8 mouse cellular contexts compared by ENCODE assay signal in the genomic region with DNA sequence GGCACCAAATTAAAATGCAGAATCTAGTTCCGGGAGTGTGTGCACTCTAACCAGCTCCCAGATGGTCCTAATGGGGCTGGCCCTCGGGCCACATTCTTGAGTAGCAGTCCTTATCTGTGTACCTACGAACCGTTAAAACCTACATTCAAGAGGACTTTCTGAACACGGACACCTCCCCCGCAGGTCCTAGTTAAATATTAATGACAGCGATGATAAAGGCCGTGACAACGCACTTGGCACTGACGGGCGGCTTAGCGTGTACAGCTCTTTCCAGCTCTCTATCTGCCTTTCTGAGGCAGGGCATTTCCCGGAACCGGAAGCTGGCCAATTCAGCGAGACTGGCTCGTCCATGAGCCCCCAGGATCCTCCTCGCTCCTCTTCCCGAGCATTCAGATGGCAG. TPM values are rescaled to one million over a fixed set of nuclear protein-coding genes. Genes with fewer than 3 reads are reported as not detected.
DNase-seq lines count a peak whose midpoint lies in the region; ATAC-seq and TF ChIP-seq lines count a peak whose summit lies in the region.

No protein-coding gene starts in this region.

- TF ChIP-seq CTCF in heart, adult 2 months (IDR thresholded peaks at IDR 0.05) = no peak

- no peak for TF ChIP-seq POLR2A in heart, adult 2 months (IDR thresholded peaks at IDR 0.05; ENCODE audit: insufficient read depth, low read depth, low read length)

- H3K36me3 ChIP-seq in heart, adult 2 months (ENCODE audit: control insufficient read depth, insufficient read depth, low read length) = no peaks in the 10 kb centered on the region
- H3K36me3 ChIP-seq in kidney, embryonic 15.5 days = no peaks in the 10 kb centered on the region

- H3K4me2 ChIP-seq in kidney, embryonic 15.5 days = peak overlapping the region; percentile 45

- TF ChIP-seq EP300 in heart, adult 2 months (IDR thresholded peaks at IDR 0.05; ENCODE audit: insufficient read depth, low read depth, low read length) = no peak

- H3K9ac ChIP-seq in heart, adult 2 months (ENCODE audit: low read depth, low read length) = no peak overlapping the region
- no peak overlapping the region for H3K9ac ChIP-seq in kidney, embryonic 15.5 days

- no peaks in the 10 kb centered on the region for H3K4me1 ChIP-seq in heart, adult 2 months (ENCODE audit: control insufficient read depth, insufficient read depth, low read length)
- peaks cover 7% of the 10 kb centered on the region; the same call in 1 of the 2 replicates for H3K4me1 ChIP-seq in kidney, embryonic 15.5 days

- H3K27me3 ChIP-seq in heart, adult 2 months (ENCODE audit: control insufficient read depth, insufficient read depth, low read length) = no peaks in the 10 kb centered on the region
- H3K27me3 ChIP-seq in kidney, embryonic 15.5 days = no peaks in the 10 kb centered on the region

- DNase-seq in ZHBTc4 (ENCODE audit: low read depth, low spot score) (peak; percentile 34), adipocyte (ENCODE audit: low spot score) (no peak)
- DNase-seq in heart, adult 2 months = peak; percentile 48 to 53
- peak; percentile 35 for DNase-seq in lung, postnatal 14 days
- DNase-seq in right cerebral cortex, adult 18-20 months = no peak
- DNase-seq in layer of hippocampus, adult 8-10 months (ENCODE audit: low spot score in 2 of 2) = no peak
- DNase-seq in Muller cell, postnatal 12 days (ENCODE audit: inconsistent ontology term) = no peak

- ATAC-seq in kidney, embryonic 15.5 days (replicated peaks; ENCODE audit: low FRiP score) = peak; percentile 46; the same call in 1 of the 2 replicates

- WGBS in heart, adult 2 months = 11% methylated on average over 18 of the region's 18 CpGs
- WGBS in kidney, embryonic 15.5 days = 59% methylated on average over 18 of the region's 18 CpGs

- peak overlapping the region; percentile 4; the same call in 1 of the 2 replicates for H3K4me3 ChIP-seq in heart, adult 2 months
- no peak overlapping the region for H3K4me3 ChIP-seq in kidney, embryonic 15.5 days (replicated peaks)

- H3K27ac ChIP-seq in heart, adult 2 months = no peak overlapping the region
- H3K27ac ChIP-seq in kidney, embryonic 15.5 days = no peak overlapping the region

- intact Hi-C loops in heart, adult 2 months (cut with DNase I) = no loop called here

- H3K9me3 ChIP-seq in kidney, embryonic 15.5 days (replicated peaks) = no peaks in the 10 kb centered on the region

- H3K79me2 ChIP-seq in heart, adult 2 months (replicated peaks; ENCODE audit: control insufficient read depth, insufficient read depth, low read length) = no peaks in the 10 kb centered on the region

RNA-seq across cellular contexts. Expression of a gene that starts 29.9 kb away (rescaled TPM):
- total RNA-seq in heart, adult 2 months (2021) = 10 to 100 TPM; 30.4 to 32.7 TPM
- polyA plus RNA-seq in heart, adult 2 months (2012; rRNA removed) = 23.3 and 35.5 TPM in 2 replicates
- 7.3 and 8.1 TPM in 2 replicates for polyA plus RNA-seq in kidney, embryonic 15.5 days (2015; fragmentation: Nextera tagmentation; extraction: Ambion mirVana)
- total RNA-seq in layer of hippocampus, adult 8-10 months (2022) = 10 to 100 TPM; 25.4 to 44.9 (median 33.5) TPM

Comparison
In these comparisons a context has a peak if more than half of its experiments do, and no peak if none do; other contexts are left out.
1. DNase-seq: peak in ZHBTc4 (single experiment), heart, adult 2 months (2 of 2) and lung, postnatal 14 days (single experiment); none in right cerebral cortex, adult 18-20 months (single experiment), adipocyte (single experiment), layer of hippocampus, adult 8-10 months (0 of 2) and Muller cell, postnatal 12 days (single experiment).